Mouse (Mus musculus) 3T3-L1 (cell line): ENCODE data around the gene Hist1h2be.
A peak's percentile ranks its signal among the peaks of the same experiment; 100 is the strongest.
"Not testable (repeated sequence)": the region's sequence is repeated elsewhere in the genome, so short reads cannot be mapped to it uniquely, and the experiment has no call there.

ENCODE experiments used
- DNase-seq: peaks from one replicate; pipeline ENCODE4 v3.0.0-alpha.2; 2015; ENCODE audit warnings: low read depth, low spot score

Gene Hist1h2be

GRCm38 (mm10) chr13:23592614-23593013, 28.3 kb downstream of the Hist1h2be start:
- DNase-seq: no peak

GRCm38 (mm10) chr13:23591886-23592285, 29.0 kb downstream of the Hist1h2be start:
- DNase-seq: not testable (repeated sequence)

- DNase-seq: no peak
Observed at GRCm38 (mm10) chr13:23591206-23591605, 29.7 kb downstream of the Hist1h2be start.

GRCm38 (mm10) chr13:23586940-23587225, 34.0 kb downstream of the Hist1h2be start:
- DNase-seq: peak; percentile 27

GRCm38 (mm10) chr13:23586099-23586939, 34.6 kb downstream of the Hist1h2be start:
- DNase-seq: peak; percentile 56

GRCm38 (mm10) chr13:23585442-23586098, 35.4 kb downstream of the Hist1h2be start:
- DNase-seq: peak; percentile 94

- peak; percentile 81 for DNase-seq
Observed at GRCm38 (mm10) chr13:23585029-23585441, 35.9 kb downstream of the Hist1h2be start.

- peak; percentile 75 for DNase-seq
Observed at GRCm38 (mm10) chr13:23584331-23584730, 36.6 kb downstream of the Hist1h2be start.

GRCm38 (mm10) chr13:23583387-23584068, 37.4 kb downstream of the Hist1h2be start:
- DNase-seq: peak; percentile 48

- DNase-seq: peak; percentile 75
Observed at GRCm38 (mm10) chr13:23582219-23583056, 38.5 kb downstream of the Hist1h2be start.

- DNase-seq: peak; percentile 97
Observed at GRCm38 (mm10) chr13:23581408-23582218, 39.3 kb downstream of the Hist1h2be start, which contains the start of gene Hist1h4d. Gene Hist1h4d (plus strand): TSS chr13:23581598.

GRCm38 (mm10) chr13:23577835-23578234, 43.1 kb downstream of the Hist1h2be start:
- no peak for DNase-seq

- DNase-seq: no peak
Observed at GRCm38 (mm10) chr13:23576906-23577639, 43.9 kb downstream of the Hist1h2be start.

- DNase-seq: peak; percentile 67
Observed at GRCm38 (mm10) chr13:23576351-23576881, 44.5 kb downstream of the Hist1h2be start.

GRCm38 (mm10) chr13:23575864-23576313, 45.0 kb downstream of the Hist1h2be start:
- not testable (repeated sequence) for DNase-seq

GRCm38 (mm10) chr13:23575271-23575851, 45.6 kb downstream of the Hist1h2be start, which contains the start of gene Hist1h3d:
Gene Hist1h3d (plus strand): TSS chr13:23575763.
- DNase-seq: peak; percentile 90

- DNase-seq: peak; percentile 20
Observed at GRCm38 (mm10) chr13:23574546-23575170, 46.3 kb downstream of the Hist1h2be start.

- DNase-seq: peak; percentile 97
Observed at GRCm38 (mm10) chr13:23573898-23574524, 46.9 kb downstream of the Hist1h2be start, which contains the start of the genes Hist1h2bf and Hist1h2ad. Gene Hist1h2bf (minus strand): TSS chr13:23574196. Gene Hist1h2ad (plus strand): TSS chr13:23574381.
